Mouse (Mus musculus) CD4-positive helper T cell, adult 2 months (primary cell): ENCODE results near the gene Slc2a9.
A peak's percentile ranks its signal among the peaks of the same experiment; 100 is the strongest.

Experiments
- DNase-seq: peaks from one replicate; pipeline ENCODE4 v3.0.0-alpha.2; 2012; ENCODE audit warnings: low read depth, missing footprints, low spot score

Slc2a9 gene

DNA sequence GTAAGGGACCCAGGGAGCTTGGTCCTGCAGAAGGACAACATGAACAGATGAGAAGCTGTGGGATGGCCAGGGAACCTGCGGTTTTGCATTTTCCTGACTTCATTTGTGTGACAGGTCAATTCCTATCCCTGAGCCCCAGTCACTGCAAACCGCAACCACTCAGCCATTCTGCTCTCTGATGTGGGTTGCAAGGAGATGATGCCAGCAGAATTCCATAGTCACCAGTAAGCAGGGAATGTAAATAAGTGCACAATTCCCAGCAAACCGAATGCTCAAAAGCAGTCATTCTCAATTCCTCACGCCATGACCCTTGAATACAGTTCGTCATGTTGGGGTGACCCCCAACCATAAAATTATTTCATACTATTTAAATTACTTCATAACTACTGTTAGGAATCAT, 123.0 kb downstream of the Slc2a9 start:
- DNase-seq = no peak

DNA sequence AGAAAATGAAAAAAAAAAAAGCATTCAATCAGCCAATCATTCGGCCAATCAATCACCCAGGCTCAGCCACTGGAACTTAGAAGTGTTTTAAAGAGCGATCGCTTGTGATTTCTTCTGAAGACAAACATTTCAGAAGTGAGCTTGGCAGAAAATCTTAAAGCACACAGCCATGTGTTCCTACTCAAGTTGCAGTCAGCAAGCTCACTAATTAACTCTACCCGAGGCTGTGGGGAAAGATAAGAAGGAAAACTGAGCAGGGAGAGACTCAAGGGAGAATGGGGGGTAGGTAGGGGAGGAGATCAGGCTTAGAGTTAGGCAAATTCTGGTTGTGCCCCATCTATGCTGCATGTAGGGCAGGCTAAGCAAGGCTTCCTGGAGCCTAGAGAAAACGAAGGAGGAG, 130.6 kb downstream of the Slc2a9 start:
- DNase-seq = no peak

GRCm38 (mm10) chr5:38371308-38371707, 131.6 kb downstream of the Slc2a9 start:
- DNase-seq = no peak

GRCm38 (mm10) chr5:38366650-38367470, 136.1 kb downstream of the Slc2a9 start:
- no peak for DNase-seq

DNA sequence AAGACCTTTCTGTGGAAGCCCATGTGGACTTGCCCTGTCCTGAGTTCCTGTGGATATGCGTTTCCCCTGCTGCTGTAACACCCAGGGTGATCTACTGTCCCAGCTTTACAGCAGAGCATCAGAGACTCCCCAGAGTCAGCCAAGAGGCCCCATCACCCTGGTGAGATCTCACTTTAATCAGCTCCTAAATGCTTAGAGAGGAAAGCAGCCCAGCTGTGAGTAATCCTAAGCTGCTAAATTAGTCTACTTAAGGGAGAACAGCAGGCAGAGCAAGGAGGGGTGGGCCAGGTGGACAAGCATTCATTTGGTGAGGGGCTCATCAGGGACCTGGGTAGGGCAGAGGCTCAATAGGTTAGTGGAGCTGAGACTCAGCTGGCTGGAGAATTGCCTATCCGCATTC, 137.4 kb downstream of the Slc2a9 start:
- no peak for DNase-seq

DNA sequence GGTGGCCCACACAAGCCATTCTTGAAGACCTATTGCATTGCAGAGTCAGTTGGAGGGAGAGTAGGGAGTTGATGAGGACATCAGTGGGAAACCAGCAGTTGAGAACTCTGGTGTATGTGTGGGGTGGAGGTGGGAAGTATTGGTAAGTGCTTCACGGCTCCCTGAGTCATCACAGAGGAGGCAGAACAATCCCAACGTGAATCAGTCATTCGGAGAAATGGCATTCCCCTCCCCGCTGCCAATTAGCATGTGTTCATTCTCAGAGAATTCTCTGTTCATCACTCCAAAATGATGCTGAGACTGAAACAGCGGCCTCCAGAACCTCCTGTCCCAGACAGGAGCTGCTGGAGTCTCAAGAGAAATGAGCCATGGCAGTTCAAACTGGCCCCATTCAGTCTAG, 138.5 kb downstream of the Slc2a9 start:
- DNase-seq = no peak

- DNase-seq = no peak
Measured at GRCm38 (mm10) chr5:38359716-38360115, 143.2 kb downstream of the Slc2a9 start.

DNA sequence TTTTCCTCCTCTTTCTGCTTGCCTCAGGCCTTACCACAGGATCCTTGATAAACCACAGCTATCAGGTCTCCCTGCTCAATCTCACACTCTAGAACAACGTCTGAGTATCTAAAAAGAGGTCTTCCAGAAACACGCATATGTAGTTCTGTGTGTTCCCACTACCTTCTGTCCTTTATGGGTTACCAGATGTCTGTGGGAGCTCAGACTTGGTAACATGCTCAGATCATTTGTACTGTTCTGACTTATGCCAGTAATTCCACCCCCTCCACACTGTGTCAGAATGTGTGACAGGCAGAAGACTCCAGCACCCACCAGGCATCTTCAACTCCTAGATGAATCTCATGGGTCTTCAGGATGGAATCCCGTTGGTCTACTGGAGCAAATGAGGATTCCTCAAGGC, 146.0 kb downstream of the Slc2a9 start:
- no peak for DNase-seq

GRCm38 (mm10) chr5:38350351-38350929, 152.5 kb downstream of the Slc2a9 start:
- no peak for DNase-seq

GRCm38 (mm10) chr5:38346646-38347432, 156.1 kb downstream of the Slc2a9 start:
- no peak for DNase-seq

GRCm38 (mm10) chr5:38343101-38343500, 159.8 kb downstream of the Slc2a9 start:
- DNase-seq = no peak

- DNase-seq = no peak
Measured at GRCm38 (mm10) chr5:38334582-38334981, 168.4 kb downstream of the Slc2a9 start.

GRCm38 (mm10) chr5:38333381-38333780, 169.6 kb downstream of the Slc2a9 start:
- DNase-seq = no peak

- DNase-seq = no peak
Measured at GRCm38 (mm10) chr5:38318966-38319786, 183.8 kb downstream of the Slc2a9 start, which contains the start of gene Drd5. Gene Drd5, plus strand, starts transcription at chr5:38319367.

GRCm38 (mm10) chr5:38309795-38310194, 193.1 kb downstream of the Slc2a9 start:
- DNase-seq = no peak

- DNase-seq = peak; percentile 50
Measured at GRCm38 (mm10) chr5:38308873-38309272, 194.1 kb downstream of the Slc2a9 start.

GRCm38 (mm10) chr5:38307255-38308101, 195.5 kb downstream of the Slc2a9 start:
- DNase-seq = peak; percentile 83

- no peak for DNase-seq
Measured at GRCm38 (mm10) chr5:38305241-38305640, 197.7 kb downstream of the Slc2a9 start.

GRCm38 (mm10) chr5:38302651-38303050, 200.3 kb downstream of the Slc2a9 start:
- DNase-seq = no peak

- no peak for DNase-seq
Measured at GRCm38 (mm10) chr5:38301761-38302411, 201.1 kb downstream of the Slc2a9 start.
